Mouse (Mus musculus): ENCODE measurements around the gene Tmem63b. TPM values are rescaled to one million over a fixed set of nuclear protein-coding genes. Genes with fewer than 3 reads are reported as not detected.

Tmem63b gene
- polyA plus RNA-seq, 1 experiment from 2014 or later: 145 TPM

- Histone ChIP-seq H3K4me2 (peak within 1 kb of the TSS; percentile 76), H3K4me1 (peaks cover 35% of the 10 kb centered on the region), H3K27ac (replicated peaks) (peak within 1 kb of the TSS; percentile 93), H3K9ac (replicated peaks) (peak within 1 kb of the TSS; percentile 93), H3K4me3 (replicated peaks) (peak within 1 kb of the TSS; percentile 96), H3K27me3 (replicated peaks) (no peaks in the 10 kb centered on the region), H3K9me3 (replicated peaks) (no peaks in the 10 kb centered on the region), H3K36me3 (no peaks in the 10 kb centered on the region)
- WGBS: under 1% methylated on average over 29 of the region's 50 CpGs
- ATAC-seq (ENCODE audit: low FRiP score): peak; percentile 89
Measured at GRCm38 (mm10) chr17:45686093-45686619, 549 bp downstream of the Tmem63b start, which contains the start of gene Mrpl14. Mrpl14 (plus strand) TSS chr17:45686322.

GRCm38 (mm10) chr17:45685171-45686092 lies 1.3 kb downstream of the Tmem63b start:
- peak overlapping the region; percentile 96 for H3K4me3 ChIP-seq (replicated peaks)
- peaks cover 42% of the 10 kb centered on the region for H3K4me1 ChIP-seq
- peak overlapping the region; percentile 93 for H3K27ac ChIP-seq (replicated peaks)
- ATAC-seq (ENCODE audit: low FRiP score): peak; percentile 46
- WGBS: 1% methylated on average over 57 of the region's 58 CpGs
- no peaks in the 10 kb centered on the region for H3K27me3 ChIP-seq (replicated peaks)
- no peaks in the 10 kb centered on the region for H3K9me3 ChIP-seq (replicated peaks)
- peak overlapping the region; percentile 74 for H3K4me2 ChIP-seq
- H3K36me3 ChIP-seq: no peaks in the 10 kb centered on the region
- H3K9ac ChIP-seq (replicated peaks): peak overlapping the region; percentile 93

- H3K4me2 ChIP-seq: peak overlapping the region; percentile 74
- peak; percentile 10; the same call in 1 of the 2 replicates for ATAC-seq (ENCODE audit: low FRiP score)
Measured at GRCm38 (mm10) chr17:45684667-45685131, 2.0 kb downstream of the Tmem63b start.

GRCm38 (mm10) chr17:45682843-45683242 lies 3.9 kb downstream of the Tmem63b start:
- H3K4me2 ChIP-seq: no peak overlapping the region
- ATAC-seq (ENCODE audit: low FRiP score): no peak
- no peaks in the 10 kb centered on the region for H3K27me3 ChIP-seq (replicated peaks)
- H3K9me3 ChIP-seq (replicated peaks): no peaks in the 10 kb centered on the region
- H3K4me3 ChIP-seq (replicated peaks): no peak overlapping the region
- 97% methylated on average over 4 of the region's 4 CpGs for WGBS
- peaks cover 44% of the 10 kb centered on the region for H3K4me1 ChIP-seq
- H3K27ac ChIP-seq (replicated peaks): no peak overlapping the region
- H3K9ac ChIP-seq (replicated peaks): no peak overlapping the region
- H3K36me3 ChIP-seq: peaks cover 5% of the 10 kb centered on the region; the same call in 1 of the 2 replicates

More at GRCm38 (mm10) chr17:45684667-45685131, 2.0 kb downstream of the Tmem63b start:
- Histone ChIP-seq H3K4me1 (peaks cover 45% of the 10 kb centered on the region), H3K4me3 (replicated peaks) (peak overlapping the region; percentile 96), H3K27me3 (replicated peaks) (no peaks in the 10 kb centered on the region), H3K27ac (replicated peaks) (peak overlapping the region; percentile 93), H3K9me3 (replicated peaks) (no peaks in the 10 kb centered on the region), H3K36me3 (no peaks in the 10 kb centered on the region), H3K9ac (replicated peaks) (peak overlapping the region; percentile 93)
- 25% methylated on average over 14 of the region's 14 CpGs for WGBS

- Histone ChIP-seq H3K9me3 (replicated peaks) (no peaks in the 10 kb centered on the region), H3K4me1 (peaks cover 31% of the 10 kb centered on the region), H3K27me3 (replicated peaks) (no peaks in the 10 kb centered on the region), H3K27ac (replicated peaks) (no peak overlapping the region), H3K4me3 (replicated peaks) (no peak overlapping the region), H3K9ac (replicated peaks) (no peak overlapping the region), H3K4me2 (no peak overlapping the region), H3K36me3 (peaks cover 14% of the 10 kb centered on the region)
- ATAC-seq (ENCODE audit: low FRiP score): no peak
- 92% methylated on average over 1 of the region's 1 CpGs for WGBS
Measured at GRCm38 (mm10) chr17:45681588-45681987, 5.1 kb downstream of the Tmem63b start.

- Histone ChIP-seq H3K4me1 (peaks cover 30% of the 10 kb centered on the region), H3K4me3 (replicated peaks) (peak overlapping the region; percentile 23), H3K9ac (replicated peaks) (peak overlapping the region; percentile 41; the same call in 1 of the 2 replicates), H3K36me3 (peaks cover 25% of the 10 kb centered on the region), H3K9me3 (replicated peaks) (no peaks in the 10 kb centered on the region), H3K27me3 (replicated peaks) (no peaks in the 10 kb centered on the region), H3K4me2 (peak overlapping the region; percentile 54), H3K27ac (replicated peaks) (peak overlapping the region; percentile 84)
- peak; percentile 62 for ATAC-seq (ENCODE audit: low FRiP score)
- 56% methylated on average over 8 of the region's 8 CpGs for WGBS
Measured at GRCm38 (mm10) chr17:45680391-45680980, 6.2 kb downstream of the Tmem63b start.

- Histone ChIP-seq H3K27me3 (replicated peaks) (no peaks in the 10 kb centered on the region), H3K4me3 (replicated peaks) (no peak overlapping the region), H3K9ac (replicated peaks) (no peak overlapping the region), H3K27ac (replicated peaks) (no peak overlapping the region), H3K9me3 (replicated peaks) (no peaks in the 10 kb centered on the region), H3K4me1 (peaks cover 12% of the 10 kb centered on the region), H3K36me3 (peaks cover 43% of the 10 kb centered on the region), H3K4me2 (no peak overlapping the region)
- no peak for ATAC-seq (ENCODE audit: low FRiP score)
- WGBS: 42% methylated on average over 7 of the region's 7 CpGs
Measured at GRCm38 (mm10) chr17:45678106-45678505, 8.6 kb downstream of the Tmem63b start.

- H3K27ac ChIP-seq (replicated peaks): no peak overlapping the region
- H3K9ac ChIP-seq (replicated peaks): no peak overlapping the region
- H3K36me3 ChIP-seq: peaks cover 77% of the 10 kb centered on the region
- H3K4me3 ChIP-seq (replicated peaks): no peak overlapping the region
- no peaks in the 10 kb centered on the region for H3K9me3 ChIP-seq (replicated peaks)
- no peak overlapping the region for H3K4me2 ChIP-seq
- no peaks in the 10 kb centered on the region for H3K27me3 ChIP-seq (replicated peaks)
- WGBS: 98% methylated on average over 2 of the region's 2 CpGs
- H3K4me1 ChIP-seq: no peaks in the 10 kb centered on the region
- no peak for ATAC-seq (ENCODE audit: low FRiP score)
Measured at GRCm38 (mm10) chr17:45672598-45672997, 14.1 kb downstream of the Tmem63b start.

GRCm38 (mm10) chr17:45671821-45672220 lies 14.9 kb downstream of the Tmem63b start:
- no peak overlapping the region for H3K27ac ChIP-seq (replicated peaks)
- no peaks in the 10 kb centered on the region for H3K9me3 ChIP-seq (replicated peaks)
- 86% methylated on average over 1 of the region's 1 CpGs for WGBS
- no peak for ATAC-seq (ENCODE audit: low FRiP score)
- H3K36me3 ChIP-seq: peaks cover 80% of the 10 kb centered on the region
- no peaks in the 10 kb centered on the region for H3K27me3 ChIP-seq (replicated peaks)
- H3K4me3 ChIP-seq (replicated peaks): no peak overlapping the region
- H3K9ac ChIP-seq (replicated peaks): no peak overlapping the region
- H3K4me2 ChIP-seq: no peak overlapping the region
- H3K4me1 ChIP-seq: no peaks in the 10 kb centered on the region

- Histone ChIP-seq H3K27me3 (replicated peaks) (no peaks in the 10 kb centered on the region), H3K4me2 (no peak overlapping the region), H3K9ac (replicated peaks) (no peak overlapping the region), H3K9me3 (replicated peaks) (no peaks in the 10 kb centered on the region), H3K36me3 (peaks cover 81% of the 10 kb centered on the region), H3K4me1 (peaks cover 3% of the 10 kb centered on the region; the same call in 1 of the 2 replicates), H3K4me3 (replicated peaks) (no peak overlapping the region), H3K27ac (replicated peaks) (no peak overlapping the region)
- 95% methylated on average over 10 of the region's 10 CpGs for WGBS
- no peak for ATAC-seq (ENCODE audit: low FRiP score)
Measured at GRCm38 (mm10) chr17:45667986-45668385, 18.7 kb downstream of the Tmem63b start.

- H3K4me2 ChIP-seq: no peak overlapping the region
- H3K27me3 ChIP-seq (replicated peaks): no peaks in the 10 kb centered on the region
- ATAC-seq (ENCODE audit: low FRiP score): no peak
- WGBS: 89% methylated on average over 10 of the region's 10 CpGs
- peaks cover 81% of the 10 kb centered on the region for H3K36me3 ChIP-seq
- H3K9me3 ChIP-seq (replicated peaks): no peaks in the 10 kb centered on the region
- no peak overlapping the region for H3K9ac ChIP-seq (replicated peaks)
- peaks cover 3% of the 10 kb centered on the region; the same call in 1 of the 2 replicates for H3K4me1 ChIP-seq
- H3K27ac ChIP-seq (replicated peaks): no peak overlapping the region
- H3K4me3 ChIP-seq (replicated peaks): no peak overlapping the region
Measured at GRCm38 (mm10) chr17:45667481-45667880, 19.2 kb downstream of the Tmem63b start.
